Mouse (Mus musculus) retina, embryonic 14.5 days (tissue): ENCODE data around the gene Cfdp1.
A peak's percentile ranks its signal among the peaks of the same experiment; 100 is the strongest.

Experiments
- DNase-seq: peaks from one replicate; pipeline ENCODE4 v3.0.0-alpha.2; 2015; ENCODE audit warnings: low spot score

Cfdp1 gene

GRCm38 (mm10) chr8:111853861-111854501, at the start of gene Cfdp1:
TSS of gene Cfdp1 (minus strand) at chr8:111854291.
- DNase-seq, result peak; percentile 98

- no peak for DNase-seq
These were observed 48.0 kb upstream of the Cfdp1 start for GRCm38 (mm10) chr8:111902080-111902479.

- no peak for DNase-seq
These were observed 44.5 kb upstream of the Cfdp1 start for GRCm38 (mm10) chr8:111898586-111898985.

- no peak for DNase-seq
These were observed 40.9 kb upstream of the Cfdp1 start for GRCm38 (mm10) chr8:111894955-111895354.

GRCm38 (mm10) chr8:111892615-111893014, 38.5 kb upstream of the Cfdp1 start:
- no peak for DNase-seq

- DNase-seq, result no peak
These were observed 37.9 kb upstream of the Cfdp1 start for GRCm38 (mm10) chr8:111891983-111892382.

- no peak for DNase-seq
These were observed 36.8 kb upstream of the Cfdp1 start for GRCm38 (mm10) chr8:111890911-111891303.

GRCm38 (mm10) chr8:111889931-111890910, 36.1 kb upstream of the Cfdp1 start:
- DNase-seq, result no peak

GRCm38 (mm10) chr8:111888091-111888650, 34.1 kb upstream of the Cfdp1 start:
- no peak for DNase-seq

GRCm38 (mm10) chr8:111887479-111887878, 33.4 kb upstream of the Cfdp1 start:
- no peak for DNase-seq

- DNase-seq, result no peak
These were observed 29.5 kb upstream of the Cfdp1 start for GRCm38 (mm10) chr8:111883615-111884014.

- DNase-seq, result peak; percentile 81
These were observed 27.5 kb upstream of the Cfdp1 start for GRCm38 (mm10) chr8:111881591-111881990.

- no peak for DNase-seq
These were observed 23.6 kb upstream of the Cfdp1 start for GRCm38 (mm10) chr8:111877711-111878110.

GRCm38 (mm10) chr8:111876355-111876948, 22.4 kb upstream of the Cfdp1 start, which contains the start of gene Tmem170:
TSS of gene Tmem170 (minus strand) at chr8:111876750.
- DNase-seq, result peak; percentile 100

GRCm38 (mm10) chr8:111875758-111876157, 21.7 kb upstream of the Cfdp1 start:
- peak; percentile 11 for DNase-seq

GRCm38 (mm10) chr8:111871278-111871677, 17.2 kb upstream of the Cfdp1 start:
- DNase-seq, result no peak

GRCm38 (mm10) chr8:111870379-111870778, 16.3 kb upstream of the Cfdp1 start:
- no peak for DNase-seq

GRCm38 (mm10) chr8:111868664-111869063, 14.6 kb upstream of the Cfdp1 start:
- no peak for DNase-seq

GRCm38 (mm10) chr8:111865857-111866256, 11.8 kb upstream of the Cfdp1 start:
- DNase-seq, result no peak

- no peak for DNase-seq
These were observed 11.2 kb upstream of the Cfdp1 start for GRCm38 (mm10) chr8:111865130-111865852.

GRCm38 (mm10) chr8:111864648-111865047, 10.6 kb upstream of the Cfdp1 start:
- DNase-seq, result no peak

- DNase-seq, result no peak
These were observed 9.2 kb upstream of the Cfdp1 start for GRCm38 (mm10) chr8:111863280-111863679.
